Comparison of ENCODE assay signal across 12 mouse cellular contexts in the genomic region with DNA sequence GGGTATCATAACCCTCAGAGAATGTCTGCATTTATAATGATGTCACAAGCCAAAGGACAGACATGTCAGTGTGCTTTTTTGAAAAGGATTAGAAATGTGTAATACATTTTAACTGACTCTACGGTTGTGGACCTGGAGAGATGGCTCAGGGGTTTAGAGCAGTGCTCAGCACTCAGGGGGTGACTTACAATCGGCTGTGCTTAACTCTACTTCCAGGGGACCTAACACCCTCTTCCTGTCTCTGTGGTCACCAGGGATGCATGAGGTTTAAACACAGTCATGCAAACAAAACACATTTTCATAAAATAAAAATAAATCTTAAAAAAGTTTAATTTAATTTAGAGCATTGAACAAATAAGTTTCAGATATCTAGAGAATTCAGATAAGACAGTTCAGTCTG.
"Had no signal": no experiment of that assay in that cellular context is flagged by ENCODE, and none has a peak within 500 bp of the region (broad histone marks: within the 10 kb centered on the region; RNA-seq: fewer than 3 reads in every experiment).

No protein-coding gene starts in this region.

- H3K27me3 ChIP-seq: intestine, embryonic 15.5 days; limb, embryonic 15.5 days; neural tube, embryonic 15.5 days had no signal

- H3K4me3 ChIP-seq: intestine, embryonic 15.5 days; layer of hippocampus, adult 2 months; limb, embryonic 15.5 days; myocyte; neural tube, embryonic 15.5 days had no signal

- ATAC-seq: intestine, embryonic 15.5 days had no signal

- H3K9ac ChIP-seq: intestine, embryonic 15.5 days; limb, embryonic 15.5 days; neural tube, embryonic 15.5 days had no signal

- H3K36me3 ChIP-seq: intestine, embryonic 15.5 days; limb, embryonic 15.5 days; neural tube, embryonic 15.5 days had no signal

- H3K4me2 ChIP-seq: intestine, embryonic 15.5 days; limb, embryonic 15.5 days; neural tube, embryonic 15.5 days had no signal

- H3K9me3 ChIP-seq: intestine, embryonic 15.5 days; limb, embryonic 15.5 days; neural tube, embryonic 15.5 days had no signal

- H3K27ac ChIP-seq: intestine, embryonic 15.5 days; layer of hippocampus, adult 2 months; limb, embryonic 15.5 days; neural tube, embryonic 15.5 days had no signal

- DNase-seq: kidney, adult 18-20 months; kidney, postnatal 10 days; kidney, postnatal 4 days; left cerebral cortex, postnatal 4 days; lung, adult 18-20 months; midbrain, embryonic 14.5 days; thymus, adult 18-20 months had no signal
